Mouse (Mus musculus) thymus, adult 2 months (tissue): Measurements from ENCODE around the gene Nckap5.

ENCODE experiments used
- CTCF ChIP-seq: fragments of 200-500 bp; IDR thresholded peaks from 2 replicates; pipeline ENCODE4 v1.5.1; 2012; ENCODE audit warnings: mild to moderate bottlenecking, control low read depth, low read length, moderate library complexity, borderline replicate concordance; ENCODE audit not compliant: control insufficient read depth, poor library complexity, insufficient read depth; ENCODE audit errors: extremely low read depth
- POLR2A ChIP-seq: fragments of 200-500 bp; IDR thresholded peaks from 2 replicates; pipeline ENCODE4 v1.6.1; 2012; ENCODE audit warnings: mild to moderate bottlenecking, low read length, control low read depth, moderate library complexity; ENCODE audit not compliant: control insufficient read depth, poor library complexity, insufficient read depth; ENCODE audit errors: extremely low read depth

DNA sequence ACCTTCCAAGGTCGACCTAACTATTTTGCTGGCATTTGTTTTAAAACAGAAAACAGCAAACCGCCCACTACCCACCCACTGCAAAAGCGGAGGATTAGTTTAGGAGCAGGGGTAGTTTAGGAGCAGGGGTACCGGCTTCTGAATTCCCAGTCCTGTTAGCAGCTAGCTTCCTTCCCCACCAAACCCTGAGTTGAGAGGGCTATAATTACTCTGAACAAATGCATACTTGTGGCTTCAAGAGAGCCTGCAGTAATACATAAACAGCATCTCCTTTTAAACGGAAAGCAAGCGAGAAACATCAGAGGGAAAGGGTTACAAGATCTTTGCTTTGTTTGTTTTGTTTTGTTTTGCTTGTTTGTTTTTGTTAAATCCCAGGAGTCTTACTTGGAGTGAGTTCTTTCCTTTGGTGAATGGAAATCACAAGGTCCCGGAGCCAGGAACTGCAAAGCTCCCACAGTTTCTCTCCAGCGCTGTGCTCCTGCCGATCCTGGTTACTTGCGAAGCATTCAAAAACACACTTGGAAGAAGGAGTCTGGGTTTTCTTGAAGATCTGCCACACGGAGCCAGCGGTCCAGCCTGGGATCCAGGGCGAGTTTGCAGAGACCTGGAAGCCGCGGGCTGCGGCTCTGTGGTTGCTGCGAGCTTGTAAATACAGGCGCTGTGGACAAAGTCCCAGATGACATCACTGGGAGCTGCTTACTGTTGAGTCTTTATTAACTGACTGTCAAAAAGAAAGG is 92.9 kb downstream of the Nckap5 start:
- TF ChIP-seq CTCF: no peak
- no peak for TF ChIP-seq POLR2A
